Mouse (Mus musculus): ENCODE data around the gene Nav1.

DNA sequence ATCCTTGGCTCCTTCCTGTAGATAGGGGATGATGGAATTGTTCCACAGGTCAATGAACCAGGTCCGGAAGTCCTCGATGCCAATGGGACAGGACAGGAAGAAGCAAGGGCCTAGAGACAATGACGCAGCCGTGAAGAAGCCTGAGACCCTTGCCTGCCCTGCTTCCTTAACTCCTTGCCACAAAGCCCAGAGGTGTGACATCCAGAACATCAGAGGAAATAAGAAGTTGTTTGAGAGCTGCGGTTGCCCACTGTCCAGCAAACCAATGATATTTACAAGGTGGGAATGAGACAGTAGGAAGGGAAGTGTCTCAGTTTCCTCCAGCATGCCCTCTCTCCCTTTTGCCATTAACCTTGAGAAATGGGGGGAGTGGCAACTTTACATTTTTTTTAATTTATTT lies 158.2 kb downstream of the Nav1 start:
- TF ChIP-seq POLR2A (IDR thresholded peaks at IDR 0.05; ENCODE audit: insufficient read length, low read depth) (no peak), POLR2AphosphoS2 (IDR thresholded peaks at IDR 0.05; ENCODE audit: insufficient read length, low read depth) (no peak), TCF12 (IDR thresholded peaks at IDR 0.05; ENCODE audit: insufficient read depth, poor library complexity, severe bottlenecking) (no peak), CEBPB (IDR thresholded peaks at IDR 0.05; ENCODE audit: insufficient read depth, poor library complexity, severe bottlenecking) (no peak), TCF3 (IDR thresholded peaks at IDR 0.05; ENCODE audit: insufficient read length, low read depth) (no peak)
